Mouse (Mus musculus): Measurements from ENCODE around the gene Ppp1r1a. TPM values are rescaled to one million over a fixed set of nuclear protein-coding genes. Genes with fewer than 3 reads are reported as not detected.

The Ppp1r1a gene
- polyA plus RNA-seq (2012; ENCODE audit: low replicate concordance), result 0.21 TPM in 1 of 2 replicates, not detected in the other

DNA sequence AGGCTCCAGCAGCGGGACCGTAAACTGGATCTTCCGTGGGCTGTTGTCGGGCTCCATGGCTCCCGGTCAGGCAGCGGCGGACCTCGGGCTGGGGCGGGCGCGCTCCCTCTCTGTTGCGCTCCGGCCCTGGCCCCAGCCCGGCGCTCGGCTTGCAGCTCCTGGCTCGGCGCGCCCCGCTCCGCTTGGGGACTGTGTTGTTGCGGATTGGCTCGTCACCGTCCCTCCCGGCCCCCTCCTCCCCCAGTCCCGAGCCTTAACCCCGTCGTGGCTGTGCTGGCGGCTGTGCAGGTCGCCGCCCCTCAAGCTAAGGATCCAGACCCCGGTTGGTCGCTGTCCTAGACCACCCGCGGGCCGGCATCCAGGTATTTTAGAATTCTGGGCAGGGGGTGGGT, at the start of gene Ppp1r1a:
Gene Ppp1r1a (minus strand): TSS at position 182 of the 392 bp plus-strand sequence.

DNA sequence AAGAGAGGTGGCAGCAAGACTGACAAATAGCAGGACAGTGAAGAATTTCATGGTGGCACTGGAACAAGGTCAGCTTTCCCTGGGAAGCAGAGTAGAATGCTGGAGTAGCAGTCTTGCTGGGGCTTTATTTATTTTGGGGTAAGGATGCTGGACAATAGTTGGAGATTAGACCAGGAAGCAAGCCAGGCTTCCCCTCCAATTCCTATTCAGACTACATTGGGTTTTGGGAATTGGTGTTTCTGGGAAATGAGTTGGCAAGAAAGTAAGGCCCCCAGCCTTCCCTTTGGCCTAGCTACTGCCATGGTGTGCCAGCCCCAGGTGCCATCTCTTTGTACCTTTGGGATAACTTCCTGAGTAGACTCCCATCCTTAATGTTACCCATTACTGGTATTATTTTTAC, 27.2 kb upstream of the Ppp1r1a start, which contains the start of gene Glycam1:
Gene Glycam1 (minus strand): TSS at position 101 of the 400 bp plus-strand sequence.

DNA sequence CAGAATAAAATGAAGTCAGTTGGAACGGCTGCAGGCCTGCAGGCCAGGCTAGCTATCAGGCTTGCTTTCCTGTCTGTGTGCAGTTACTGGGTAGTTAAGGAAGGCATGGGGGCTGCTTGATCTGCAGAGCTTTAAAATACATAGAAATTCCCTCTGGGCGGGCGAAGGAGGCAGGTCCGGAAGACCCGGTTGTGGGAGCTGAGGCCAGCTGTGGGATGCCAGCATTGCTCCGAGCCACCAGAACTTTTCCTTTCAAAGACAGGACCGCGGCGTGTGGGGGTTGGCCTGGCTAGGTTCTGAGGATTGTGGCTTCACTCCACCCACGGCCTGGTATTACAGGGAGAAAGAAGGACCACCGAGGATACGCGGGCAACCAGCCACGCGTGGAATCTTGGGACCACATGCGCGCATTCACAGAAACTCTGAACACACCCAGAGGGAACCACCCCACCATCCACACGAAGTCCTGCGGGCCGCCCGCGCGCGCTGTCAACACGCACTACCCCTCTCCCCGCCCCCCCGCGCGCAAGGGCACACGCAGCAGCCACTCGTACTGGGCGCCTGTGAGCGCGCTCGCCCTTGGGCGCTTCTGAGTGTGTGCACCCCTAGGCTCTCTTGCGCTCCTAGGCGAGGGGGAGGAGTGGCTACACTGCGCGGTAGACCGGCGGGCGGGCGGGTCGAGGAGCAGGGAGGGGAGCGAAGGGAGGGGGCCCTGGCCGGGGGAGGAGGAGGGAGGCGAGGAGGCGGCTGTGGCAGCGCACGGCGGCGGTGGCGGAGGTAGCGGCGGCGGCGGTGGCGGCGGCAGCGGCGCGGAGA, 35.2 kb downstream of the Ppp1r1a start, which contains the start of gene Pde1b:
Gene Pde1b (plus strand): TSS at position 600 of the 816 bp plus-strand sequence.

Other genes with a start within 250 kb of the Ppp1r1a start
- 0.13 and 0.15 TPM in 2 replicates for gene Gpr84, start 227.4 kb downstream of the Ppp1r1a start, polyA plus RNA-seq (2012; ENCODE audit: low replicate concordance)
- 180 and 361 TPM in 2 replicates for gene Zfp385a, start 197.9 kb downstream of the Ppp1r1a start, polyA plus RNA-seq (2012; ENCODE audit: low replicate concordance)
- 5.0 and 8.0 TPM in 2 replicates for gene Itga5, start 171.2 kb downstream of the Ppp1r1a start, polyA plus RNA-seq (2012; ENCODE audit: low replicate concordance)
- gene Gtsf1, start 107.5 kb downstream of the Ppp1r1a start, polyA plus RNA-seq (2012; ENCODE audit: low replicate concordance), result not detected in 2 replicates
- gene Gtsf2, start 89.5 kb downstream of the Ppp1r1a start, polyA plus RNA-seq (2012; ENCODE audit: low replicate concordance), result not detected in 2 replicates
- gene Nckap1l, start 84.2 kb downstream of the Ppp1r1a start, polyA plus RNA-seq (2012; ENCODE audit: low replicate concordance), result 24.4 and 46.7 TPM in 2 replicates
- gene Pde1b, start 35.0 kb downstream of the Ppp1r1a start, polyA plus RNA-seq (2012; ENCODE audit: low replicate concordance), result 26.6 and 53.7 TPM in 2 replicates
- not detected in 2 replicates for gene Glycam1, start 27.1 kb upstream of the Ppp1r1a start, polyA plus RNA-seq (2012; ENCODE audit: low replicate concordance)
- gene Mucl1, start 217.5 kb upstream of the Ppp1r1a start, polyA plus RNA-seq (2012; ENCODE audit: low replicate concordance), result not detected in 2 replicates

Measured in hematopoietic multipotent progenitor cell, adult 10-12 weeks (in vitro differentiated cells).